Mouse (Mus musculus) cerebellum, adult 8-10 months (tissue): ENCODE measurements around the gene Gtf2h4.

Experiments
- DNase-seq: peaks from one replicate; pipeline ENCODE4 v3.0.0; 2022

Gtf2h4 gene

DNA sequence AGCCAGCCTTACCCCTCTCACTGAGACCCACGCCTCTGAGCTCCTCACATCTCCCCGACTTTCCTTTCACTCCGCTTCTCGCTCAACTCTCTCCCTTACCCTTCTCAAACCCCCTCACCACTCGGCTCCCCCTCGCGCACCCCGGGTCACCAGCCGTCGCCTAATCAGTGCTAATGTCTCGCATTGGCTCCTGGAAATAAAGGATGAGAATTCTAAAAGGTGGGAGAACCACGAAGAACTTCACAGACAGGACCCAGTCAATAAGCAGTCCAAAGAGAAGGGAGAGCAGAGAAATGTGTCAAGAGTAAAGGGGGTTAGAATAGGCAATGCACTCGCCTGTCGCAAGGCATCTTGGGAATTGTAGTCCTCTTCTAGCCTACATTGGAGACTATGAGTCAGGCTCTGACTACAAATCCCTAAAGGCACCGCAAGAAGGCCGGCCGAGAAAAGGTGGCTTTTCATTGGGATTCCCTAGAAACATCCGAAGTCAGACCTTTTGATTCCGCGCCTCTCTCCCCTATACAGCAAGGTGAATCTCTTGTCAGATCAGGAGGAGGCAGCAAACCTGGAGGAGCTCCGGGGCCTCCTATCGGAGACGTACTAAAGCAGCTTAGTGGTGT lies at the start of gene Gtf2h4:
Gtf2h4 (minus strand) TSS at position 324 of the 620 bp plus-strand sequence.
- peak; percentile 89 for DNase-seq

DNA sequence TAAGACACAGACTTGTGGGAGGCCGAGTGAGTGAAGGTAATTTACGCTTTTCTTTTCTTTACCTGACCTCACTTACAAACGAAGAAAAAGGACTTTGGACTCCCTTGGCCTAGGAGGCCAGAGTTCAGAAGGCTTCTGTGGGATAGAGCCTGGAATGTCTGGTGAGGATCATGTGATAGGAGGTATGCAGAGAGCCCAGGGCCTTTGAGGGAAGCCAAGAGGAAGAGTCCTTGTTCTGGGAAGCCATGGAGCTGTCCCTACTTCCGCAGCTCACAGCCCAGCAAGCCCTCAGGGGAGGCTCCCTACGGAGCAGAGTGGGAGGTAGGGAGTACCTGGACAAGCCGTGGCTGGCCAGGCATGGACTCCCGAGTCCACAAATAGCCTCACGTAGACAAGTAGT lies 48.1 kb upstream of the Gtf2h4 start:
- DNase-seq: no peak

- DNase-seq: no peak
Observed at GRCm38 (mm10) chr17:35720340-35720727, 46.8 kb upstream of the Gtf2h4 start.

- DNase-seq: no peak
Observed at GRCm38 (mm10) chr17:35719616-35720339, 46.2 kb upstream of the Gtf2h4 start.

GRCm38 (mm10) chr17:35717080-35717479 lies 43.5 kb upstream of the Gtf2h4 start:
- DNase-seq: no peak

DNA sequence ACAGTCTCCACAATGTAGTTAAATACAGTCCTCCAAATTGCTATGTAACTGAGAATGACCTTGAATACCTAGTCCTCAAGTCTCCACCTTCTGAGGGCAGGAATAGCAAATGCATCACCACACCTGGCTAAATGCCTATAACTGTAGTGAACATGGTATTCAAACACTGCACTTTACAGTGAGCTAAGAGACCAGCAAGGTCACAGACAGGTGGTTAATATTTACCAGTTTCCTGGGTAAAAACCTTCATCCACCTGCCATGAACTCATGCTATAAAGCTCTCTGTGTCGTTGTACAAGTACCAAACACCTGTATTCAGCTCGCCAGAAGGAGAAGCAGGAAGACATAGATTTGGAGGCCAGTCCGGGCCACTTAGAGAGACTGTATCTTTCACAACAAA lies 42.6 kb upstream of the Gtf2h4 start:
- DNase-seq: no peak

- no peak for DNase-seq
Observed at GRCm38 (mm10) chr17:35710705-35711347, 37.3 kb upstream of the Gtf2h4 start.

- no peak for DNase-seq
Observed at GRCm38 (mm10) chr17:35708611-35709010, 35.1 kb upstream of the Gtf2h4 start.

GRCm38 (mm10) chr17:35707929-35708328 lies 34.4 kb upstream of the Gtf2h4 start:
- no peak for DNase-seq

- no peak for DNase-seq
Observed at GRCm38 (mm10) chr17:35705836-35706235, 32.3 kb upstream of the Gtf2h4 start.

- DNase-seq: no peak
Observed at GRCm38 (mm10) chr17:35704621-35705464, 31.3 kb upstream of the Gtf2h4 start, which contains the start of gene Ddr1. Gene Ddr1, minus strand, starts transcription at chr17:35704621.

DNA sequence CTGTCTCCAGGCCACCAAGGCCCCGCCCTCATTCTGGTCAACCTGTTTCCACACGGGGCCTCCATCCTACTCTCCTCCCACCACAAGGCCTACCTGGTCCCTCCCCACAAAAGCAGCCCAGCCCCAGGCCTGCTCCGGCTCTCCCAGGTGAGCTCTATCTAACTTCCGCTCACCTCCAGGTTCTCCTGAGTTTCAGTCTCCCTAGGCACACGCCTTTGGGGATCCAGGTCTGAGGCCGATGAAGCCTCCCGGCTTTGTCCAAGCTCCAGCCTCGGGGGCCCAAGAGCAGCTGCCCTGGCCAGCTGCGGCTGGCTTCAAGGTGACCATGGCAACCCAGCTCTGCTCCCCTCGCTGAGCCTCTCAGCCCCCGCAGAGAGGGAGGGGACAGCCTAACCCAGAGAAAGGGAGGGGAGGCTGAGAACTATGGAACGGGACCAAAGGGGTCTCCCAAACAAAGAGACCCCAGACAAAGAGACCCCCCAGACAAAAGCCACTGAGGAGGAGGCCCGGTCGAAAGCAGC lies 30.3 kb upstream of the Gtf2h4 start:
- no peak for DNase-seq

GRCm38 (mm10) chr17:35703065-35703464 lies 29.5 kb upstream of the Gtf2h4 start:
- no peak for DNase-seq

- no peak for DNase-seq
Observed at GRCm38 (mm10) chr17:35702605-35703004, 29.1 kb upstream of the Gtf2h4 start.

- DNase-seq: peak; percentile 59
Observed at GRCm38 (mm10) chr17:35701978-35702461, 28.5 kb upstream of the Gtf2h4 start.

GRCm38 (mm10) chr17:35701203-35701977 lies 27.9 kb upstream of the Gtf2h4 start:
- DNase-seq: peak; percentile 53

GRCm38 (mm10) chr17:35700371-35700961 lies 26.9 kb upstream of the Gtf2h4 start:
- DNase-seq: peak; percentile 83

GRCm38 (mm10) chr17:35699919-35700318 lies 26.4 kb upstream of the Gtf2h4 start:
- DNase-seq: peak; percentile 81

GRCm38 (mm10) chr17:35698501-35698883 lies 25.0 kb upstream of the Gtf2h4 start:
- DNase-seq: no peak

DNA sequence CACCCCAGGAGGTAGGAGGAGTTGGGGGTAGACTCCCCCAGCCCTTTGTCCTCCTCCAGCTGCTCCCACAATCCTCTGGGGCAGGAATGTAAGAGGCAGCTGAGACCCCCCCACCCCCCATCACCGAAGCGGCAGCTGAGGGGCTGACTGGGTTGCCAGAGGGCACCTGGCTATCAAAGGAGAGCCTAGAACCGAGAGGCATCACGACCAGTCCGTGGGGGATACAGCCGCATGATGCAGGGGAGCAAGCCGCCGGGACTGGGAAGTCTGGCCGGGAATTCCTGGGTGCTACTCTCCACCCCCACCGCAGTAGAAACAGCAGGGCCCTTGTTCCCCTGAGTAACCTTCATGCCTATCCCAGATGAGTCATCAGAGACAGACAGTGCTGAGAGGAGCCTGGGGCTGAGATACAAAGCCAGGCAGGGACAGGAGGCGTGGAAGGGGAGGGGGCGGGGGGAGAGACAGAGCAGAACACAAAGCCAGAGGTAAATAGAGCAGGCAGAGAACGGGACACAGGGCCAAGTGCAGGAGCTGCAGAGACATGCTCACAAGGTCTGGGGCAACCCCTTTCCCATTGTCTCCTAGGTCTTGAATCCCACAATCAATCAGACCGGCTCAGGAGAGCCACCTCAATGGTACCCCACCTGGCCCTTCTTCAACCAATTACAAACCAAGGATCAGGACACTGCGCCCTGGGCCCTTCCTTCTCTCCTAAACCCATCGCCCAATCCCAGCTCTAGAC lies 24.4 kb upstream of the Gtf2h4 start:
- peak; percentile 55 for DNase-seq

DNA sequence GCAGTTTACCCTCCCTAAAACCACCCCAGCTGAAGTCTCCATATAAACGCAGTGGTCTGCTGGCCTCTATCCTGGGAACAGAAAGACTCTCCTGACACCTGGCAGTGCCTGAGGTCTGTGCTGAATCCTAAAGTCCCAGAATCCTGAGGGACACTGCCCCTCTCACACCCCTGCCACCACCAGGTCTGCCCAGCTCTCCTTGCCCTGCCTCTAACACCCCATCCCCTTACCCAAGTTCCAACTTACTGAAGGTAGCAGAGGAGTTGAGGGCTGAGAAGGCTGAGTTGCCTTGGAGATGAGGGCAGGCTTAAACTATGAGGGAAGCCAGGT lies 23.9 kb upstream of the Gtf2h4 start:
- DNase-seq: peak; percentile 42
